Mouse (Mus musculus) thymus, adult 2 months (tissue): ENCODE measurements around the gene Tmem132d.

Experiments
- CTCF ChIP-seq: fragments of 200-500 bp; IDR thresholded peaks from 2 replicates; pipeline ENCODE4 v1.5.1; 2012; ENCODE audit warnings: mild to moderate bottlenecking, control low read depth, low read length, moderate library complexity, borderline replicate concordance; ENCODE audit not compliant: control insufficient read depth, poor library complexity, insufficient read depth; ENCODE audit errors: extremely low read depth
- POLR2A ChIP-seq: fragments of 200-500 bp; IDR thresholded peaks from 2 replicates; pipeline ENCODE4 v1.6.1; 2012; ENCODE audit warnings: mild to moderate bottlenecking, low read length, control low read depth, moderate library complexity; ENCODE audit not compliant: control insufficient read depth, poor library complexity, insufficient read depth; ENCODE audit errors: extremely low read depth

DNA sequence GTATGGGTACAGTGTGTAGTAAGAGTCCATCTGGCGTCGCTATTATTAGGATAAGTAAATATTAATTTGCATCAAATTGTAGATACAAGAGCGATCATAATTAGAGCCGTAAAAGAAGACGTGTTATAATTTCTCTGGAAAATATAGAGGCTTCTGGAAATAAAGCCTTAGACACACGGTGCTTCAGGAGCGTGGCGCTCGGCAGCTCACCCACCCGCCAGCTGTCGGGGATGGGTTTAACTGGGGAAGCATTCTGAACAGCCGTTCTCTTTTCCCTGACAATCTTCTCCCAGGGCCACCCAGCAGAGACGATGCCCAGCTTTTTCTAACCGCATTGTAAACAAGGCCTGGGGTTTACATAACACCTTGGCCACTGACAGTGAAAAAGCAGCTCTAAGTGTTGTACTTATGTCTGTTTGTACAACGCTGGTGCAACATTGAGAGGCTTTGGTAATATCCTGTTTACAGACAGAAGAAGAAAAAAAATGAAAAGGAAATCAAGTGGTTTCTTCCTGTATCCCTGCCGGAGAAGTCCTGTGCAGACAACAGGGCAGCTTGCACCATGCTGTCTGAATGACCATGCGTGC lies 476.3 kb downstream of the Tmem132d start:
- TF ChIP-seq CTCF (no peak), POLR2A (no peak)
